Mouse (Mus musculus): Measurements from ENCODE around the gene Actr3b. TPM values are rescaled to one million over a fixed set of nuclear protein-coding genes. Genes with fewer than 3 reads are reported as not detected.
"Not testable (repeated sequence)": the region's sequence is repeated elsewhere in the genome, so short reads cannot be mapped to it uniquely, and the experiment has no call there.

Actr3b gene
- polyA plus RNA-seq, 1 experiment = 2.2 TPM

DNA sequence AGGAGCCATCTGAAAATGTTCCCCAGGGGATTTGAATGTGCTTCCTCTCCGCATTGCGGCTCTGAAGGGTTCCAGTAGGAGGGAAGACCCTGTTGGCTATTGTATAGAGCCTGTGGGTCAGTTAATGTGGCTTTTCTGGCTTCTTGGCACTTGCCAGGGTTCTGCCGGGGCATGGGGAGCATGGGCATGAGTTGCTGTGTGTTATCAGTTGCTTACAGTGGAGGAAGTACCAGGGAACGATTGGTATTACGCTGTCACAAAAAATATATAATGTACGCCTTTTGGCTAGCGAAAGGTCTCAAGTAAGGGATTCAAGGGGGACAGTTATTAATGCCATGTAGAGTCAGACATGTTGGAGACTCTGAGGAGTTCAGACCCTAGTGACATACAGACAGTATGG lies 87.4 kb downstream of the Actr3b start:
- Histone ChIP-seq H3K4me1 (ENCODE audit: control insufficient read depth, insufficient read depth, low read length) (no peaks in the 10 kb centered on the region), H3K27ac (ENCODE audit: control insufficient read depth, insufficient read depth, low read depth, low read length, poor library complexity) (no peak overlapping the region), H3K4me3 (replicated peaks; ENCODE audit: control insufficient read depth, low read depth, low read length) (no peak overlapping the region)
- TF ChIP-seq POLR2A (IDR thresholded peaks at IDR 0.05; ENCODE audit: borderline replicate concordance, control insufficient read depth, low read depth, low read length) (no peak), CTCF (IDR thresholded peaks at IDR 0.05; ENCODE audit: control insufficient read depth, insufficient read depth, low read length) (no peak)
- WGBS = 52% methylated on average over 7 of the region's 7 CpGs

DNA sequence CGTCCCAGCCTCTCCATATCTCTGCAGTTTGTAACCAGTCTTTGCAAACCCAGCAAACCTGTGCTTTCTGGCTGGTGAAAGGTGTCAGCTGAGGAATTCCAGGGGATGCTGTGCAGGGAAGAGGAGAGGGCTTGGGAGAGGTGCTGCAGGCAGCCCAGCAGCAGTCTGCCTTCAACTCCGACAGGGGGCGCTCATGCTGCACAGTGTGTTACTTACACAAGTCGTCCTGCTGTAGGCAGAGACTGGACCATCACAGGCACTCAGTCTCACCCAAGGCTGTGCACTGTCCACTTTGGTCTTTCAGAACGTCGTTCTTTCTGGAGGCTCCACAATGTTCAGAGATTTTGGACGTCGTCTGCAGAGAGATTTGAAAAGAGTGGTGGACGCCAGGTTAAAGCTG lies 88.3 kb downstream of the Actr3b start:
- TF ChIP-seq CTCF (IDR thresholded peaks at IDR 0.05; ENCODE audit: control insufficient read depth, insufficient read depth, low read length) (no peak), POLR2A (IDR thresholded peaks at IDR 0.05; ENCODE audit: borderline replicate concordance, control insufficient read depth, low read depth, low read length) (no peak)
- no peak overlapping the region for H3K4me3 ChIP-seq (replicated peaks; ENCODE audit: control insufficient read depth, low read depth, low read length)
- H3K4me1 ChIP-seq (ENCODE audit: control insufficient read depth, insufficient read depth, low read length) = no peaks in the 10 kb centered on the region
- H3K27ac ChIP-seq (ENCODE audit: control insufficient read depth, insufficient read depth, low read depth, low read length, poor library complexity) = no peak overlapping the region
- WGBS = 56% methylated on average over 9 of the region's 9 CpGs

GRCm38 (mm10) chr5:25866201-25866600 lies 106.4 kb downstream of the Actr3b start:
- no peaks in the 10 kb centered on the region for H3K4me1 ChIP-seq (ENCODE audit: control insufficient read depth, insufficient read depth, low read length)

DNA sequence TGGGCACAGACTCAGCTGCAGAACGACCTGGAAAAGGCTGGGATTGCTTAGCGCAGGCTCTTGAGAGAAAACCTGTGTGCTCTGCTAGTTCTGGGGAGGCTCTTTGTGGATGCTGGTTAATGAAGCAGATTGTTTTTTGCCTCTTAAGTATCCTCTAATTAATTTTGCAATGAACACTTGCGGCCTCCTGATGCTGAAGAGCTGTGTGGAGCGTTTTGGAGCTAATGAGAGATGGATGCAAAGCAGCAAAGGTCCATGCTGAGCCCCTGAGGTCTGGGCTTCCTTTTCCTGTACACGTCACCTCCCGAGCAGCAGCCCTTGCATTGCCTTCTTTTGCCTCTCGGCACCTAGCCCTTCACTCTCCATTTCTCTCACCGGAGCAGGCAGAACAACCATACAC lies 110.1 kb downstream of the Actr3b start:
- TF ChIP-seq CTCF (IDR thresholded peaks at IDR 0.05; ENCODE audit: control insufficient read depth, insufficient read depth, low read length) (no peak), POLR2A (IDR thresholded peaks at IDR 0.05; ENCODE audit: borderline replicate concordance, control insufficient read depth, low read depth, low read length) (no peak)
- no peak overlapping the region for H3K4me3 ChIP-seq (replicated peaks; ENCODE audit: control insufficient read depth, low read depth, low read length)
- no peaks in the 10 kb centered on the region for H3K4me1 ChIP-seq (ENCODE audit: control insufficient read depth, insufficient read depth, low read length)
- 64% methylated on average over 8 of the region's 8 CpGs for WGBS
- H3K27ac ChIP-seq (ENCODE audit: control insufficient read depth, insufficient read depth, low read depth, low read length, poor library complexity) = no peak overlapping the region

More at GRCm38 (mm10) chr5:25866201-25866600, 106.4 kb downstream of the Actr3b start:
- no peak overlapping the region for H3K27ac ChIP-seq (ENCODE audit: control insufficient read depth, insufficient read depth, low read depth, low read length, poor library complexity)
- whole genome bisulfite sequencing = 68% methylated on average over 3 of the region's 3 CpGs
- H3K4me3 ChIP-seq (replicated peaks; ENCODE audit: control insufficient read depth, low read depth, low read length) = no peak overlapping the region
- TF ChIP-seq POLR2A (IDR thresholded peaks at IDR 0.05; ENCODE audit: borderline replicate concordance, control insufficient read depth, low read depth, low read length) (no peak), CTCF (IDR thresholded peaks at IDR 0.05; ENCODE audit: control insufficient read depth, insufficient read depth, low read length) (no peak)

DNA sequence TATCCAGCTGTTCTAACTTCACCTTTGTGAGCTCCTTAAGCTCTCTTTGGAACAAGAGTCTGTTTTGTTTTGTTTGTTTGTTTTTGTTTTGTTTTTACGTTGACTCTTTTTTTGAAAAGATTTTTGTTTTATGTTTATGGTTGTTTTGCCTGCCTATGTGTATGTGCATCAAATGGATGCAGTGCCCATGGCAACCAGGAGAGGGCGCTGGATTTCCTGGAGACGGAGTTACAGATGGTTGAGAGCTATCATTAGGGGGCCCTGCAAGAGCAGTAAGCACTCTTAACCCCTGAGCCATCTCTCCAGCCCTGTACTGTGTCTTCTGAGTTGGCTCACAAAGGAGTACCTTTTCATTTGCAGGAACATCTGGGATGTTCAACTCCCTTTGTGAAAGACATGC lies 110.8 kb downstream of the Actr3b start:
- Histone ChIP-seq H3K4me1 (ENCODE audit: control insufficient read depth, insufficient read depth, low read length) (no peaks in the 10 kb centered on the region), H3K27ac (ENCODE audit: control insufficient read depth, insufficient read depth, low read depth, low read length, poor library complexity) (no peak overlapping the region), H3K4me3 (replicated peaks; ENCODE audit: control insufficient read depth, low read depth, low read length) (no peak overlapping the region)
- no peak for TF ChIP-seq CTCF (IDR thresholded peaks at IDR 0.05; ENCODE audit: control insufficient read depth, insufficient read depth, low read length)
- no peak for TF ChIP-seq POLR2A (IDR thresholded peaks at IDR 0.05; ENCODE audit: borderline replicate concordance, control insufficient read depth, low read depth, low read length)
- 65% methylated on average over 3 of the region's 3 CpGs for WGBS

GRCm38 (mm10) chr5:25871342-25872023 lies 111.7 kb downstream of the Actr3b start:
- WGBS = 90% methylated on average over 12 of the region's 12 CpGs
- H3K27ac ChIP-seq (ENCODE audit: control insufficient read depth, insufficient read depth, low read depth, low read length, poor library complexity) = no peak overlapping the region
- H3K4me3 ChIP-seq (replicated peaks; ENCODE audit: control insufficient read depth, low read depth, low read length) = no peak overlapping the region
- TF ChIP-seq POLR2A (IDR thresholded peaks at IDR 0.05; ENCODE audit: borderline replicate concordance, control insufficient read depth, low read depth, low read length) = no peak
- no peak for TF ChIP-seq CTCF (IDR thresholded peaks at IDR 0.05; ENCODE audit: control insufficient read depth, insufficient read depth, low read length)
- no peaks in the 10 kb centered on the region for H3K4me1 ChIP-seq (ENCODE audit: control insufficient read depth, insufficient read depth, low read length)

DNA sequence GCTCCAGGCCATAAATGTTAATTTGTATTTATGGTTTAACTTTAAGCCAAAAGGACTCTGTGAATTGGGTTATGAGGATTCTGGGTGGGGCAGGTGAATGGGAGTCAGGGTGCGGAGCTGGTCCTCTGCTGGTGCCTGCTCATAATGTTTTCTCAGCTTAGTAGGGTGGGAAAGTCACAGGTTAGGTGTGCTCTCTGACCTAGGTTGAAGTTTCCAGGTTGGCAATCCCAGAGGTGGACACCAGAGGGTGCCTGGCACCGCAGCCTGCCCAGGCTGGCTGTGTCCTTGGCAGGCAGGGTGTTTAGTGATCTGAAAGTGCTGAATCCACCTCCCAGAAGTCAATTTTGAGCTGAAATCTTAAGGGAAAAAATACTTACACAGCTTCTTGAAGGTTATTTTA lies 113.2 kb downstream of the Actr3b start:
- no peak overlapping the region for H3K27ac ChIP-seq (ENCODE audit: control insufficient read depth, insufficient read depth, low read depth, low read length, poor library complexity)
- 62% methylated on average over 2 of the region's 2 CpGs for WGBS

DNA sequence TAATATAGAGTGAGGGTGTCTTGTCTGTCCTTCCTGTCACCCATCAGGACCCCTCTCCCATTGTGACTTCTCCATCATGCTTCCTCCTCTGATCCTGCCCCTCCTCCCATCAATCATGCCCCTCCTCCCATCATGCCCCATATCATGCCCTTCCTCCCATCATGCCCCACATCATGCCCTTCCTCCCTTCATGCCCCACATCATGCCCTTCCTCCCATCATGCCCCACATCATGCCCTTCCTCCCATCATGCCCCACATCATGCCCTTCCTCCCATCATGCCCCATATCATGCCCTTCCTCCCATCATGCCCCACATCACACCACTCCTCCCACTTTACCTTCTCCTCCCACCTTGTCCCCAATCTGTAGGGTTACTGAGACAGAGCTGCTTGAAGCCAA lies 116.1 kb downstream of the Actr3b start:
- H3K4me1 ChIP-seq (ENCODE audit: control insufficient read depth, insufficient read depth, low read length); H3K4me3 ChIP-seq (replicated peaks; ENCODE audit: control insufficient read depth, low read depth, low read length); H3K27ac ChIP-seq (ENCODE audit: control insufficient read depth, insufficient read depth, low read depth, low read length, poor library complexity): not testable (repeated sequence)

More for the DNA sequence above, 113.2 kb downstream of the Actr3b start:
- no peak for TF ChIP-seq CTCF (IDR thresholded peaks at IDR 0.05; ENCODE audit: control insufficient read depth, insufficient read depth, low read length)
- no peak for TF ChIP-seq POLR2A (IDR thresholded peaks at IDR 0.05; ENCODE audit: borderline replicate concordance, control insufficient read depth, low read depth, low read length)
- H3K4me3 ChIP-seq (replicated peaks; ENCODE audit: control insufficient read depth, low read depth, low read length) = no peak overlapping the region
- H3K4me1 ChIP-seq (ENCODE audit: control insufficient read depth, insufficient read depth, low read length) = no peaks in the 10 kb centered on the region

DNA sequence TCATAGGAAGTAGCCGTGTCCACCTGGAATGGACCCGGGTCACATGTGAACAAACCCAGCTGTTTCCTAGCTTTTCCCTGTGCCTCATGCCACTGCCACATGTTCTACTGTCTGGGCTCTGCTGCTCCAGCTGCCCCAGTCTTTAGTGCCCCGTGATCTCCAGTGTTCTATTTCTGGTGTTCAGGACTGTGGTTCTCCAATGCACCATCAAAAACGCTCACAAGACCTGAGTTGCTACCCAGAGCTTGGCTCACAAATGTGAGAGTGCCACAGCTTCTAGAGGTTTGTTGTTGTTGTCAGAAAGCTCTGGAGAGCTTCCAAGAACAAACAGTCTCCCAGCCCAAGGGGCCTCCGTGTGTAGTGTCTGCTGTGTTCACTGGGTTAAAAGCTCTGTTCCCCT lies 117.5 kb downstream of the Actr3b start:
- H3K27ac ChIP-seq (ENCODE audit: control insufficient read depth, insufficient read depth, low read depth, low read length, poor library complexity) = no peak overlapping the region
- TF ChIP-seq POLR2A (IDR thresholded peaks at IDR 0.05; ENCODE audit: borderline replicate concordance, control insufficient read depth, low read depth, low read length) (no peak), CTCF (IDR thresholded peaks at IDR 0.05; ENCODE audit: control insufficient read depth, insufficient read depth, low read length) (no peak)
- H3K4me3 ChIP-seq (replicated peaks; ENCODE audit: control insufficient read depth, low read depth, low read length) = no peak overlapping the region
- no peaks in the 10 kb centered on the region for H3K4me1 ChIP-seq (ENCODE audit: control insufficient read depth, insufficient read depth, low read length)
- WGBS = 81% methylated on average over 5 of the region's 5 CpGs
